In the genomic region with DNA sequence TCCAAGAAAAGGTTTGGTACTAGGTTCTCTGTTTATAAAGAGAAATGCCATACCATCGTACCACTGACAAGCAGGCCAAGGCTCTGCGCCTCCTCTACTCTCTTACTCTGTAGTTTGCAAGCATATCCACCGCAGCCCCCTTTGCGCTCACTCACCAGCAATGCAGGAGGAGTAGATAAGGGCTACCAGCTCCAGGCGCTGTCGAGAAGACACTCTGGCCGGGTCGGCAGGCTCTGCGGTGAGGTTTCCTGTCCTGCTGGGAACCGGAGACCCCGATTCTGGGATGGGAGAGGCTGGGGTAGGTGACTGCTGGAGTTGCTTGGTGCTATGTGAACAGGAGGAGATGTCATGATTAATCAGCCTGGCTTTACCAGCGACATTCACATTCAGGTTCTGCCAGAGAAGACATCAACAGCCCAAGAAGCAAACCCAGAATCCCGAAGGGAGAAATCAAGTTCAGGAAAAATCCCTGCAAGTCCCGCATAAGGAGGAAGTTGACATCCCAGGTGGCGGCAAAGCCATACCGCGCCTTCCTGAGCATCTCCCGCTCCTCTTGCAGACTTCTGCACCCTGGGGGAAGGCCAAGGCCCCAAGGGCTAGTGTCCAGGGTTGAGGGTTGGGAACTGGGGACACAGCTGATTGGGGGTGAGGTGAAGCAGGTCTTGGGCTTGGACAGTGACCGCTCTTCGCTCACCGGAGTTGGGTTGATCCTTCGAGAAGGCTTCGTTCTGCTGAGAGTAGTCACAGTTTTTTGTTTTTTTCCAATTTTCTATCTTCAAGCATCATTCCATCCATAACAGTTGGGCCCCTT, we compare ENCODE assay signal across 8 mouse cellular contexts.
DNase-seq lines count a peak whose midpoint lies in the region; ATAC-seq and TF ChIP-seq lines count a peak whose summit lies in the region.

No protein-coding gene starts in this region.

- H3K36me3 ChIP-seq in kidney, embryonic 16.5 days (ENCODE audit: insufficient read depth, low read length), result peaks cover 37% of the 10 kb centered on the region
- peaks cover 38% of the 10 kb centered on the region for H3K36me3 ChIP-seq in midbrain, embryonic 12.5 days
- peaks cover 28% of the 10 kb centered on the region for H3K36me3 ChIP-seq in thymus, adult 2 months (ENCODE audit: control insufficient read depth, insufficient read depth, low read length)

- WGBS in kidney, embryonic 16.5 days, result 5% methylated on average over 23 of the region's 23 CpGs
- WGBS in midbrain, embryonic 12.5 days, result 11% methylated on average over 23 of the region's 23 CpGs
- WGBS in thymus, adult 2 months, result 27% methylated on average over 23 of the region's 23 CpGs

- peaks cover 27% of the 10 kb centered on the region for H3K4me1 ChIP-seq in kidney, embryonic 16.5 days (ENCODE audit: insufficient read depth, low read length)
- peaks cover 4% of the 10 kb centered on the region for H3K4me1 ChIP-seq in embryonic fibroblast, embryonic 13.5 days (ENCODE audit: control insufficient read depth, insufficient read depth, low read length)
- peaks cover 20% of the 10 kb centered on the region for H3K4me1 ChIP-seq in midbrain, embryonic 12.5 days
- peaks cover 15% of the 10 kb centered on the region for H3K4me1 ChIP-seq in thymus, adult 2 months (replicated peaks; ENCODE audit: control insufficient read depth, insufficient read depth, low read length)

- H3K27ac ChIP-seq in kidney, embryonic 16.5 days (ENCODE audit: low read length), result 0 out of 2 replicates have a peak overlapping the region, but pooled peaks have one; percentile 88
- no peak overlapping the region for H3K27ac ChIP-seq in embryonic fibroblast, embryonic 13.5 days (ENCODE audit: insufficient read depth, low read length)
- H3K27ac ChIP-seq in midbrain, embryonic 12.5 days (replicated peaks), result no peak overlapping the region
- H3K27ac ChIP-seq in thymus, adult 2 months (ENCODE audit: control insufficient read depth, insufficient read depth, low read length), result no peak overlapping the region

- TF ChIP-seq CTCF in embryonic fibroblast, embryonic 13.5 days (IDR thresholded peaks at IDR 0.05; ENCODE audit: borderline replicate concordance, insufficient read depth, low read length), result no peak
- TF ChIP-seq CTCF in thymus, adult 2 months (IDR thresholded peaks at IDR 0.05; ENCODE audit: borderline replicate concordance, control insufficient read depth, extremely low read depth, insufficient read depth, low read length, poor library complexity), result no peak

- no peak for TF ChIP-seq POLR2A in embryonic fibroblast, embryonic 13.5 days (IDR thresholded peaks at IDR 0.05; ENCODE audit: low read depth, low read length)
- no peak for TF ChIP-seq POLR2A in thymus, adult 2 months (IDR thresholded peaks at IDR 0.05; ENCODE audit: control insufficient read depth, extremely low read depth, insufficient read depth, low read length, poor library complexity)

- no peaks in the 10 kb centered on the region for H3K27me3 ChIP-seq in kidney, embryonic 16.5 days (ENCODE audit: insufficient read depth, low read length)
- H3K27me3 ChIP-seq in midbrain, embryonic 12.5 days, result no peaks in the 10 kb centered on the region
- H3K27me3 ChIP-seq in thymus, adult 2 months (ENCODE audit: control insufficient read depth, insufficient read depth, low read length), result no peaks in the 10 kb centered on the region

- no peak for DNase-seq in kidney, adult 8-10 months
- peak; percentile 12 for DNase-seq in NIH3T3 (ENCODE audit: low read depth)
- peak; percentile 22 for DNase-seq in induced T-regulatory cell, adult 2 months (ENCODE audit: low read depth)
- DNase-seq in thymus, adult 2 months, result peak; percentile 35
- DNase-seq in urinary bladder, postnatal 10 days (ENCODE audit: low spot score), result no peak

- H3K9me3 ChIP-seq in kidney, embryonic 16.5 days (ENCODE audit: low read length), result no peaks in the 10 kb centered on the region
- H3K9me3 ChIP-seq in midbrain, embryonic 12.5 days, result no peaks in the 10 kb centered on the region

- peak overlapping the region; percentile 93 for H3K9ac ChIP-seq in kidney, embryonic 16.5 days (replicated peaks; ENCODE audit: low read length)
- H3K9ac ChIP-seq in midbrain, embryonic 12.5 days (replicated peaks), result peak overlapping the region; percentile 98

- no peak for ATAC-seq in kidney, embryonic 16.5 days (ENCODE audit: low FRiP score, low TSS enrichment)
- no peak for ATAC-seq in midbrain, embryonic 12.5 days (ENCODE audit: low FRiP score, low read depth)

- peak overlapping the region; percentile 75 for H3K4me2 ChIP-seq in kidney, embryonic 16.5 days (replicated peaks; ENCODE audit: low read depth, low read length)
- peak overlapping the region; percentile 95 for H3K4me2 ChIP-seq in midbrain, embryonic 12.5 days (replicated peaks)

- H3K4me3 ChIP-seq in kidney, embryonic 16.5 days (ENCODE audit: low read length), result peak overlapping the region; percentile 90
- H3K4me3 ChIP-seq in embryonic fibroblast, embryonic 13.5 days (ENCODE audit: insufficient read depth, low read length), result peak overlapping the region; percentile 86
- H3K4me3 ChIP-seq in midbrain, embryonic 12.5 days, result peak overlapping the region; percentile 98
- peak overlapping the region; percentile 91 for H3K4me3 ChIP-seq in thymus, adult 2 months (ENCODE audit: control insufficient read depth, insufficient read depth, low read length)

Comparison
In these comparisons a context has a peak if more than half of its experiments do, and no peak if none do; other contexts are left out.
1. DNase-seq: peak in NIH3T3 (single experiment), induced T-regulatory cell, adult 2 months (single experiment) and thymus, adult 2 months (single experiment); none in kidney, adult 8-10 months (0 of 2) and urinary bladder, postnatal 10 days (single experiment).
2. Peak in every context shown above with its lines, with median percentiles within 50 percentile points of each other: H3K4me3 ChIP-seq.